Mouse (Mus musculus): ENCODE measurements around the gene Alx3. TPM values are rescaled to one million over a fixed set of nuclear protein-coding genes. Genes with fewer than 3 reads are reported as not detected.
A peak's percentile ranks its signal among the peaks of the same experiment; 100 is the strongest.

The Alx3 gene
- polyA plus RNA-seq, 1 experiment from 2014 or later, result not detected

DNA sequence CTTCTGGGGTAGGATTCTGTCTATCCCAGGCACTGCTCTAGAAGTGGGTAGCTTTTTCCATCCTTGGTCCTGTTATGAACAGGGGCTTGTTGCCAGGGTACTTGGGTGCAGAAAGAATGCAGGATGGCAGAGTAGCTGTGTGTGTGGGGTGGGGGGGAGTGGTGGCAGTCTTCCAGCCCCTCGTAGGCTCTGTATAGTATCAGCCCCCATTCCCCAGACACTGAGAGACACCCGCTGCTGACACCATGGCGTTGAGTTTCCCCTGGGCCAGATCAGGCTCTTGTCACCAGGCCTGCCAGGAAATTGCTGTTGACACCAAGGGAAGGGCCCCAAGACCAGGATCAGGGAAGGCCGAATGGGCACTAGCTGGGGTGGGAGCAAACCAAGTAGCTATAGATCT, 26.1 kb upstream of the Alx3 start:
- Histone ChIP-seq H3K27me3 (replicated peaks; ENCODE audit: insufficient read depth, low read length) (no peaks in the 10 kb centered on the region), H3K4me1 (ENCODE audit: insufficient read depth, low read depth, low read length) (no peaks in the 10 kb centered on the region), H3K4me2 (replicated peaks; ENCODE audit: low read depth, low read length) (no peak overlapping the region), H3K4me3 (ENCODE audit: low read depth, low read length) (no peak overlapping the region), H3K27ac (ENCODE audit: low read length) (no peak overlapping the region), H3K36me3 (ENCODE audit: insufficient read depth, low read length) (no peaks in the 10 kb centered on the region), H3K9ac (replicated peaks; ENCODE audit: low read depth) (no peak overlapping the region), H3K9me3 (ENCODE audit: low read length) (no peaks in the 10 kb centered on the region)
- ATAC-seq (no peak), DNase-seq (ENCODE audit: low spot score) (no peak)
- 58% methylated on average over 4 of the region's 4 CpGs for WGBS
- TF ChIP-seq CTCF (IDR thresholded peaks at IDR 0.05) (no peak), EP300 (IDR thresholded peaks at IDR 0.05) (no peak)

DNA sequence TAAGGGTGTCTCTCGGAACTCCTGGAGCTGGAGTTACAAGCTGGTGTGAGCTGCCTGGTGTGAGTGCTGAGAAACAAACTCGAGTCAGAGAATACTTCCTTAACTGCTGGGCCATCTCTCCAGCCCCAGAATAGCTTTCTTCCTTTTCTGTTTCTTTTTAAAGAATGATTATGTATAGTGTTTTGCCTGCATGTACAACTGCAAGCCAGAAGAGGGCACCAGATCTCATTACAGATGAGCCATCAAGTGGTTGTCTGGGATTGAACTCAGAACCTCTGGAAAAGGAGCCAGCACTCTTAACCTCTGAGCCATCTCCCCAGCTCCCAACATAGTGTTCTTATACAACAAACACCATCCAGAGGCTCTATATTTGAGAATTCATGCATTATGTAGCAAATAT, 23.6 kb upstream of the Alx3 start:
- ATAC-seq, result no peak
- H3K4me1 ChIP-seq (ENCODE audit: insufficient read depth, low read depth, low read length), result no peaks in the 10 kb centered on the region
- H3K27ac ChIP-seq (ENCODE audit: low read length), result no peak overlapping the region
- no peaks in the 10 kb centered on the region for H3K36me3 ChIP-seq (ENCODE audit: insufficient read depth, low read length)
- H3K9ac ChIP-seq (replicated peaks; ENCODE audit: low read depth), result no peak overlapping the region
- no peak for DNase-seq (ENCODE audit: low spot score)
- WGBS, result 47% methylated on average over 2 of the region's 2 CpGs
- H3K27me3 ChIP-seq (replicated peaks; ENCODE audit: insufficient read depth, low read length), result no peaks in the 10 kb centered on the region
- H3K4me2 ChIP-seq (replicated peaks; ENCODE audit: low read depth, low read length), result no peak overlapping the region
- H3K4me3 ChIP-seq (ENCODE audit: low read depth, low read length), result no peak overlapping the region
- peak; percentile 58 for TF ChIP-seq CTCF (IDR thresholded peaks at IDR 0.05)
- no peak for TF ChIP-seq EP300 (IDR thresholded peaks at IDR 0.05)
- H3K9me3 ChIP-seq (ENCODE audit: low read length), result no peaks in the 10 kb centered on the region

GRCm38 (mm10) chr3:107576807-107577206, 18.0 kb upstream of the Alx3 start:
- Histone ChIP-seq H3K9me3 (ENCODE audit: low read length) (no peaks in the 10 kb centered on the region), H3K4me3 (ENCODE audit: low read depth, low read length) (no peak overlapping the region), H3K9ac (replicated peaks; ENCODE audit: low read depth) (no peak overlapping the region), H3K36me3 (ENCODE audit: insufficient read depth, low read length) (no peaks in the 10 kb centered on the region), H3K27ac (ENCODE audit: low read length) (no peak overlapping the region), H3K4me2 (replicated peaks; ENCODE audit: low read depth, low read length) (no peak overlapping the region), H3K27me3 (replicated peaks; ENCODE audit: insufficient read depth, low read length) (peaks cover 20% of the 10 kb centered on the region), H3K4me1 (ENCODE audit: insufficient read depth, low read depth, low read length) (no peaks in the 10 kb centered on the region)
- 64% methylated on average over 3 of the region's 3 CpGs for WGBS
- no peak for DNase-seq (ENCODE audit: low spot score)
- ATAC-seq, result no peak
- TF ChIP-seq CTCF (IDR thresholded peaks at IDR 0.05) (no peak), EP300 (IDR thresholded peaks at IDR 0.05) (no peak)

DNA sequence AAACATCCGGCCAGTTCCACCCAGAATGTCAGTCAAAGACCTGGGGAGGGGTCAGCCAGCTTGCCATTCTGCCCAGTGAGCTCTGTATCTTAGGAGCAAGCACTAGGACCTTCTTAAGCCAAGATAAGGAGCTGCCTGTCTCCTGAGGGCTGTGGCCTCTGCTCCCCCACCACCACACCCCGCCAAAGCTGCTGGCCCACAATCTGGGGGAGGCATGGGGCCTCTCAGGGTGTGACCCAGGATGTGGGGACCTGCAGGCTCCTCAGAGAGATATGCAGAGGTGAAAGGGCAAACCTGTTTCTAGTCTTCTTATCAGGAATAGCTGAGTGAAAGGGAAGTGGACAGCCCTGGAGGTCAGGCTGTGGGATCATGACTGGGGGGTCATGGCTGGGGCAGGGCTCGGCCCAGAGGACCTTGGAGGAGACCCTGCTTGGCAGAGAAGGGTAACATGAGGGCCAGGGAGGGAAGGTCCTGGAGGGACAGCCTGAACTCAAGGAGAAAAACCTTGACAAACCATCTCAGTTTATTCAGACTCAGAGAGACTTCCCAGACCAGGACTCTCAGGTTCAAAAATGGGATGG, 16.9 kb upstream of the Alx3 start:
- 21% methylated on average over 3 of the region's 3 CpGs for WGBS
- no peak for ATAC-seq
- no peak overlapping the region for H3K4me2 ChIP-seq (replicated peaks; ENCODE audit: low read depth, low read length)
- no peak for TF ChIP-seq CTCF (IDR thresholded peaks at IDR 0.05)
- TF ChIP-seq EP300 (IDR thresholded peaks at IDR 0.05), result no peak
- H3K9me3 ChIP-seq (ENCODE audit: low read length), result no peaks in the 10 kb centered on the region
- H3K9ac ChIP-seq (replicated peaks; ENCODE audit: low read depth), result no peak overlapping the region
- H3K36me3 ChIP-seq (ENCODE audit: insufficient read depth, low read length), result no peaks in the 10 kb centered on the region
- no peak overlapping the region for H3K27ac ChIP-seq (ENCODE audit: low read length)
- peaks cover 28% of the 10 kb centered on the region for H3K27me3 ChIP-seq (replicated peaks; ENCODE audit: insufficient read depth, low read length)
- no peak for DNase-seq (ENCODE audit: low spot score)
- no peaks in the 10 kb centered on the region for H3K4me1 ChIP-seq (ENCODE audit: insufficient read depth, low read depth, low read length)
- H3K4me3 ChIP-seq (ENCODE audit: low read depth, low read length), result no peak overlapping the region

GRCm38 (mm10) chr3:107579466-107579865, 15.4 kb upstream of the Alx3 start:
- Histone ChIP-seq H3K9me3 (ENCODE audit: low read length) (no peaks in the 10 kb centered on the region), H3K4me3 (ENCODE audit: low read depth, low read length) (no peak overlapping the region), H3K27me3 (replicated peaks; ENCODE audit: insufficient read depth, low read length) (peaks cover 44% of the 10 kb centered on the region), H3K9ac (replicated peaks; ENCODE audit: low read depth) (no peak overlapping the region), H3K4me1 (ENCODE audit: insufficient read depth, low read depth, low read length) (no peaks in the 10 kb centered on the region; the same call in 1 of the 2 replicates), H3K4me2 (replicated peaks; ENCODE audit: low read depth, low read length) (no peak overlapping the region), H3K36me3 (ENCODE audit: insufficient read depth, low read length) (no peaks in the 10 kb centered on the region), H3K27ac (ENCODE audit: low read length) (no peak overlapping the region)
- TF ChIP-seq EP300 (IDR thresholded peaks at IDR 0.05), result no peak
- peak; percentile 81 for TF ChIP-seq CTCF (IDR thresholded peaks at IDR 0.05)
- DNase-seq (ENCODE audit: low spot score) (peak; percentile 40), ATAC-seq (0 out of 2 replicates have a peak, but pooled peaks have one; percentile 14)
- 6% methylated on average over 4 of the region's 4 CpGs for WGBS

DNA sequence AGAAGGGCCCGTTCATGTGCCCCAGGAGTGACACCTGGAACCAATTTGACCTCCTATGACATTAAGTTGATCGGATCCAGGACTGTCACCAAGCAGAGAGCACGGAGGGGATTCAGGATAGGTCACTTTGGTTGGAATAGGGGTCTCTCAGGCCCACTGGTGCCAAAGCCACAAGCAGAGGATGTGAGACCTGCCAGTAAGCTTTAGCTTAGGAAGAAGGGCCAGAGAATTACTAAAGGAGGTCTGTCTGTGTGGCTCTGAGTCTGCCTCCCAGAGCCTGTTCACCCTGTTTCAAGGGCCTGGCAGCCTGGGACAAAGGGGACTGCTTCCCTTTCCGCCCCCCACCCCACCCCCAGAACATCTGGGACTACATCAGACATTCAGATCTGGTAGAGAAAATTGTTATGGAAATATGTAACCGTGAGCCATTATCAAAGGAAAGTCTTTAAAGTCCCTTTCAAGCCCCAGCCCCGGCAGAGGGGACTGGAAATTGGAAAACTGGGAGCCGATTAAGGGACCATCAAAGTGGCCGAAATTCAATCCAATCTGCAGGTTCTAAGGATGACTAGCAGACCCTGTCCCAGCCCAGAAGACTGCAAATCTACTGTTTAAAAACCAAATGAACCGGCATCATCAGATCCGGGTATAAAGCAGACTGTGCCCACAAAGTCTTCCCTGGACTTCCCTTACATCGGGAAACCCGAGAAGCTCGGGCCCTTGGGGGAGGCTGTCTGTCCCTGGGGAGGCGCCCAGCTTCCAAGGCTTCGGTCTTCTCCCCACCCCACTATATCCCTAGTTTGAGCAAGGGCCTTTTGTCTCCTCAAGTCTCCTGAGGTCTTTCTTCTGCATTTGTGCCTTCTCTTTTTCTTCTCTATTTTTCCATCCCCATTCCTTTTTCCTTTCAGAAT, 13.5 kb upstream of the Alx3 start:
- WGBS, result 5% methylated on average over 15 of the region's 15 CpGs
- DNase-seq (ENCODE audit: low spot score), result no peak
- H3K36me3 ChIP-seq (ENCODE audit: insufficient read depth, low read length), result no peaks in the 10 kb centered on the region
- H3K4me2 ChIP-seq (replicated peaks; ENCODE audit: low read depth, low read length), result no peak overlapping the region
- no peaks in the 10 kb centered on the region for H3K9me3 ChIP-seq (ENCODE audit: low read length)
- no peak overlapping the region for H3K4me3 ChIP-seq (ENCODE audit: low read depth, low read length)
- no peaks in the 10 kb centered on the region; the same call in 1 of the 2 replicates for H3K4me1 ChIP-seq (ENCODE audit: insufficient read depth, low read depth, low read length)
- no peak for TF ChIP-seq EP300 (IDR thresholded peaks at IDR 0.05)
- TF ChIP-seq CTCF (IDR thresholded peaks at IDR 0.05), result no peak
- no peak for ATAC-seq
- H3K27me3 ChIP-seq (replicated peaks; ENCODE audit: insufficient read depth, low read length), result peaks cover 55% of the 10 kb centered on the region
- H3K9ac ChIP-seq (replicated peaks; ENCODE audit: low read depth), result no peak overlapping the region
- H3K27ac ChIP-seq (ENCODE audit: low read length), result no peak overlapping the region

Measured in lung, postnatal 0 days (tissue).